35 mouse cellular contexts compared by ENCODE assay signal in genomic region chr5:93224549-93224948, GRCm38 (mm10). TPM values are rescaled to one million over a fixed set of nuclear protein-coding genes. Genes with fewer than 3 reads are reported as not detected.
"Had no signal": no experiment of that assay in that cellular context is flagged by ENCODE, and none has a peak within 500 bp of the region (broad histone marks: within the 10 kb centered on the region; RNA-seq: fewer than 3 reads in every experiment).

No protein-coding gene starts in this region.

- H3K9ac ChIP-seq: heart, embryonic 12.5 days; heart, embryonic 13.5 days; heart, embryonic 15.5 days; hindbrain, embryonic 12.5 days; hindbrain, embryonic 13.5 days; hindbrain, embryonic 14.5 days; hindbrain, embryonic 15.5 days; intestine, embryonic 15.5 days; kidney, embryonic 15.5 days had no signal

- H3K27me3 ChIP-seq: heart, embryonic 15.5 days; hindbrain, embryonic 12.5 days; hindbrain, embryonic 13.5 days; hindbrain, embryonic 15.5 days; intestine, embryonic 15.5 days; kidney, embryonic 15.5 days had no signal

- ATAC-seq: hindbrain, embryonic 16.5 days; hindbrain, postnatal 0 days; inflammation-experienced regulatory T-cells, adult 6 months; intestine, embryonic 15.5 days; intestine, embryonic 16.5 days; intestine, postnatal 0 days had no signal

- H3K4me1 ChIP-seq: heart, embryonic 10.5 days; heart, embryonic 12.5 days; heart, embryonic 13.5 days; heart, embryonic 15.5 days; hindbrain, embryonic 10.5 days; hindbrain, embryonic 12.5 days; hindbrain, embryonic 13.5 days; hindbrain, embryonic 15.5 days; intestine, embryonic 15.5 days; kidney, embryonic 15.5 days had no signal

- H3K9me3 ChIP-seq: heart, embryonic 10.5 days; heart, embryonic 12.5 days; heart, embryonic 13.5 days; heart, embryonic 15.5 days; hindbrain, embryonic 10.5 days; hindbrain, embryonic 12.5 days; hindbrain, embryonic 13.5 days; hindbrain, embryonic 15.5 days; intestine, embryonic 15.5 days; kidney, embryonic 15.5 days had no signal

- DNase-seq: heart, postnatal 10 days; heart, postnatal 14 days; heart, postnatal 36 days; kidney, adult 11 months; kidney, adult 18-20 months; kidney, adult 2 months; kidney, adult 8-10 months; kidney, adult 9 months; kidney, postnatal 10 days; kidney, postnatal 14 days; kidney, postnatal 25 days; kidney, postnatal 36 days; kidney, postnatal 4 days; layer of hippocampus, adult 9-11 months; layer of hippocampus, postnatal 36 days had no signal

- H3K4me3 ChIP-seq: heart, embryonic 10.5 days; heart, embryonic 12.5 days; heart, embryonic 13.5 days; heart, embryonic 15.5 days; hindbrain, embryonic 10.5 days; hindbrain, embryonic 12.5 days; hindbrain, embryonic 13.5 days; hindbrain, embryonic 15.5 days; intestine, embryonic 15.5 days; kidney, embryonic 15.5 days; layer of hippocampus, adult 2 months had no signal

- H3K27ac ChIP-seq: heart, embryonic 10.5 days; heart, embryonic 13.5 days; heart, embryonic 15.5 days; hindbrain, embryonic 10.5 days; hindbrain, embryonic 12.5 days; hindbrain, embryonic 13.5 days; hindbrain, embryonic 14.5 days; hindbrain, embryonic 15.5 days; hindbrain, postnatal 0 days; intestine, embryonic 15.5 days; kidney, embryonic 15.5 days; kidney, postnatal 0 days; layer of hippocampus, adult 2 months had no signal

- H3K4me2 ChIP-seq: heart, embryonic 11.5 days; heart, embryonic 12.5 days; heart, embryonic 13.5 days; heart, embryonic 15.5 days; hindbrain, embryonic 12.5 days; hindbrain, embryonic 13.5 days; hindbrain, embryonic 14.5 days; hindbrain, embryonic 15.5 days; intestine, embryonic 15.5 days; kidney, embryonic 15.5 days had no signal

- H3K36me3 ChIP-seq: heart, embryonic 10.5 days; heart, embryonic 12.5 days; heart, embryonic 13.5 days; heart, embryonic 15.5 days; hindbrain, embryonic 10.5 days; hindbrain, embryonic 12.5 days; hindbrain, embryonic 13.5 days; hindbrain, embryonic 15.5 days; intestine, embryonic 15.5 days; kidney, embryonic 15.5 days had no signal

RNA-seq across cellular contexts. Expression of gene 2010109A12Rik, which starts 18.2 kb away (rescaled TPM):
- total RNA-seq: hindbrain, postnatal 0 days had no signal
- polyA plus RNA-seq: large intestine, adult 2 months had no signal
